Mouse (Mus musculus) cortical plate, adult 2 months (tissue): Measurements from ENCODE around the gene Exog. TPM values are rescaled to one million over a fixed set of nuclear protein-coding genes. Genes with fewer than 3 reads are reported as not detected.

Experiments
- H3K27ac ChIP-seq: fragments of 200-500 bp; 2 replicates; pipeline ENCODE4 v1.5.1; 2012; ENCODE audit warnings: low read length, control low read depth, inconsistent platforms; ENCODE audit not compliant: insufficient read depth
- H3K4me1 ChIP-seq: fragments of 200-500 bp; 2 replicates; pipeline ENCODE4 v1.6.1; 2011; ENCODE audit warnings: low read length; ENCODE audit not compliant: control insufficient read depth, insufficient read depth
- H3K4me3 ChIP-seq: fragments of 200-500 bp; 2 replicates; pipeline ENCODE4 v1.5.1; 2011; ENCODE audit warnings: mild to moderate bottlenecking, low read length, control low read depth; ENCODE audit not compliant: insufficient read depth
- CTCF ChIP-seq: fragments of 200-500 bp; IDR thresholded peaks from 2 replicates; pipeline ENCODE4 v1.5.1; 2011; ENCODE audit warnings: mild to moderate bottlenecking, control low read depth, low read length; ENCODE audit not compliant: insufficient read depth; ENCODE audit errors: extremely low read depth
- POLR2A ChIP-seq: fragments of 200-500 bp; IDR thresholded peaks from 2 replicates; pipeline ENCODE4 v1.6.1; 2011; ENCODE audit warnings: mild to moderate bottlenecking, low read length, control low read depth; ENCODE audit not compliant: insufficient read depth; ENCODE audit errors: extremely low read depth
- polyA plus RNA-seq: library from polyadenylated mRNA; depleted of rRNA; stranded (reverse); fragments of >200 nt; gene quantifications from 2 replicates; pipeline ENCODE4 v1.2.3, GENCODE M21; 2012

The Exog gene
- polyA plus RNA-seq, 1 experiment, result 17.9 TPM

- TF ChIP-seq POLR2A, result no peak
- TF ChIP-seq CTCF, result no peak
- Histone ChIP-seq H3K4me1 (no peaks in the 10 kb centered on the region), H3K27ac (no peak overlapping the region)
Measured at GRCm38 (mm10) chr9:119438498-119439000, 6.2 kb upstream of the Exog start.

GRCm38 (mm10) chr9:119445737-119446136 is 994 bp downstream of the Exog start:
- 0 out of 2 replicates have a peak, but pooled peaks cover 1% of the 10 kb centered on the region for H3K4me1 ChIP-seq
- peak overlapping the region; percentile 69; the same call in 1 of the 2 replicates for H3K4me3 ChIP-seq
- H3K27ac ChIP-seq, result no peak overlapping the region
- TF ChIP-seq CTCF (no peak), POLR2A (no peak)

More at GRCm38 (mm10) chr9:119438498-119439000, 6.2 kb upstream of the Exog start:
- H3K4me3 ChIP-seq, result no peak overlapping the region

- Histone ChIP-seq H3K4me1 (no peaks in the 10 kb centered on the region), H3K4me3 (no peak overlapping the region), H3K27ac (no peak overlapping the region)
- TF ChIP-seq CTCF (no peak), POLR2A (no peak)
Measured at GRCm38 (mm10) chr9:119455967-119456366, 11.2 kb downstream of the Exog start.

- Histone ChIP-seq H3K27ac (no peak overlapping the region), H3K4me1 (no peaks in the 10 kb centered on the region), H3K4me3 (no peak overlapping the region)
- TF ChIP-seq CTCF (no peak), POLR2A (no peak)
Measured at GRCm38 (mm10) chr9:119457122-119457521, 12.4 kb downstream of the Exog start.

- no peaks in the 10 kb centered on the region for H3K4me1 ChIP-seq
- H3K4me3 ChIP-seq, result no peak overlapping the region
- H3K27ac ChIP-seq, result no peak overlapping the region
- no peak for TF ChIP-seq POLR2A
- TF ChIP-seq CTCF, result peak; percentile 95
Measured at GRCm38 (mm10) chr9:119460410-119460809, 15.7 kb downstream of the Exog start.

GRCm38 (mm10) chr9:119465056-119465455 is 20.3 kb downstream of the Exog start:
- Histone ChIP-seq H3K4me3 (no peak overlapping the region), H3K4me1 (no peaks in the 10 kb centered on the region), H3K27ac (no peak overlapping the region)
- TF ChIP-seq CTCF, result no peak
- TF ChIP-seq POLR2A, result no peak

- H3K4me1 ChIP-seq, result no peaks in the 10 kb centered on the region
- H3K27ac ChIP-seq, result no peak overlapping the region
- TF ChIP-seq POLR2A (no peak), CTCF (peak; percentile 43)
- H3K4me3 ChIP-seq, result no peak overlapping the region
Measured at GRCm38 (mm10) chr9:119465595-119465994, 20.9 kb downstream of the Exog start.

GRCm38 (mm10) chr9:119469691-119470353 is 25.1 kb downstream of the Exog start:
- Histone ChIP-seq H3K4me1 (0 out of 2 replicates have a peak, but pooled peaks cover 2% of the 10 kb centered on the region), H3K4me3 (no peak overlapping the region), H3K27ac (no peak overlapping the region)
- TF ChIP-seq POLR2A, result no peak
- no peak for TF ChIP-seq CTCF

- Histone ChIP-seq H3K4me1 (0 out of 2 replicates have a peak, but pooled peaks cover 2% of the 10 kb centered on the region), H3K4me3 (no peak overlapping the region), H3K27ac (no peak overlapping the region)
- TF ChIP-seq CTCF, result no peak
- TF ChIP-seq POLR2A, result no peak
Measured at GRCm38 (mm10) chr9:119472412-119472918, 27.7 kb downstream of the Exog start.

- H3K27ac ChIP-seq, result no peak overlapping the region
- no peak overlapping the region for H3K4me3 ChIP-seq
- 0 out of 2 replicates have a peak, but pooled peaks cover 2% of the 10 kb centered on the region for H3K4me1 ChIP-seq
- TF ChIP-seq POLR2A, result no peak
- TF ChIP-seq CTCF, result no peak
Measured at GRCm38 (mm10) chr9:119473011-119473410, 28.3 kb downstream of the Exog start.
